Mouse (Mus musculus) cerebellum, adult 2 months (tissue): Measurements from ENCODE around the gene Sox15. TPM values are rescaled to one million over a fixed set of nuclear protein-coding genes. Genes with fewer than 3 reads are reported as not detected.

ENCODE experiments used
- DNase-seq, 2 experiments: peaks; one replicate each; pipeline ENCODE4 v3.0.0; 2021
- H3K27ac ChIP-seq: fragments of 200-500 bp; 2 replicates; pipeline ENCODE4 v1.5.1; 2012; ENCODE audit warnings: low read length, control low read depth, inconsistent platforms; ENCODE audit not compliant: insufficient read depth
- H3K27me3 ChIP-seq: fragments of 200-500 bp; 2 replicates; pipeline ENCODE4 v1.6.1; 2012; ENCODE audit warnings: inconsistent platforms, mild to moderate bottlenecking, low read length, moderate library complexity; ENCODE audit not compliant: control insufficient read depth, insufficient read depth
- H3K4me1 ChIP-seq: fragments of 200-500 bp; 2 replicates; pipeline ENCODE4 v1.6.1; 2011; ENCODE audit warnings: low read length; ENCODE audit not compliant: control insufficient read depth, insufficient read depth
- H3K4me3 ChIP-seq: fragments of 200-500 bp; replicated peaks from 2 replicates; pipeline ENCODE3; 2011; ENCODE audit warnings: mild to moderate bottlenecking, low read depth, low read length, control low read depth; ENCODE audit not compliant: insufficient read depth
- CTCF ChIP-seq: fragments of 200-500 bp; IDR thresholded peaks from 2 replicates; pipeline ENCODE4 v1.5.1; 2011; ENCODE audit warnings: low read depth, mild to moderate bottlenecking, control low read depth, low read length, moderate library complexity, borderline replicate concordance; ENCODE audit not compliant: insufficient read depth
- POLR2A ChIP-seq: fragments of 200-500 bp; IDR thresholded peaks from 2 replicates; pipeline ENCODE4 v1.6.1; 2011; ENCODE audit warnings: low read length, control low read depth, borderline replicate concordance; ENCODE audit not compliant: insufficient read depth
- WGBS: fragments of 180-500 bp; shearing (Covaris S2); methylation state at CpG from one replicate; pipeline ENCODE4 v1.1.7; 2018; 5-methylcytosine and 5-hydroxymethylcytosine counted together
- polyA plus RNA-seq: library from polyadenylated mRNA; depleted of rRNA; stranded (reverse); fragments of >200 nt; gene quantifications from 2 replicates; pipeline ENCODE4 v1.2.3, GENCODE M21; 2012; rRNA removed

Sox15 gene
- polyA plus RNA-seq, 1 experiment, result not detected

- no peaks in the 10 kb centered on the region for H3K27me3 ChIP-seq
- TF ChIP-seq POLR2A (no peak), CTCF (no peak)
Observed at GRCm38 (mm10) chr11:69704613-69705010, 49.5 kb downstream of the Sox15 start.

More at GRCm38 (mm10) chr11:69704613-69705010, 49.5 kb downstream of the Sox15 start:
- WGBS, result 74% methylated on average over 2 of the region's 2 CpGs
- no peak for DNase-seq
- H3K4me3 ChIP-seq, result no peak overlapping the region
- H3K27ac ChIP-seq, result no peak overlapping the region
- H3K4me1 ChIP-seq, result peaks cover 28% of the 10 kb centered on the region

Other genes with a start within 250 kb of the Sox15 start
- 14.0 and 16.5 TPM in 2 replicates for gene Kdm6b, start 241.6 kb upstream of the Sox15 start, polyA plus RNA-seq
- 0.55 and 0.69 TPM in 2 replicates for gene Dnah2, start 106.2 kb upstream of the Sox15 start, polyA plus RNA-seq
- 84.8 and 104 TPM in 2 replicates for gene Efnb3, start 95.1 kb upstream of the Sox15 start, polyA plus RNA-seq
- 18.6 and 18.8 TPM in 2 replicates for gene Wrap53, start 75.1 kb upstream of the Sox15 start, polyA plus RNA-seq
- gene Trp53, start 75.0 kb upstream of the Sox15 start, polyA plus RNA-seq, result 34.7 and 35.6 TPM in 2 replicates
- 890 and 950 TPM in 2 replicates for gene Atp1b2, start 49.4 kb upstream of the Sox15 start, polyA plus RNA-seq
- gene Shbg, start 37.4 kb upstream of the Sox15 start, polyA plus RNA-seq, result 0.11 TPM in 2 replicates
- gene Sat2, start 33.3 kb upstream of the Sox15 start, polyA plus RNA-seq, result 32.4 and 33.5 TPM in 2 replicates
- 176 and 183 TPM in 2 replicates for gene Fxr2, start 22.3 kb upstream of the Sox15 start, polyA plus RNA-seq
- gene Mpdu1, start 7.3 kb downstream of the Sox15 start, polyA plus RNA-seq, result 115 and 120 TPM in 2 replicates
- gene Cd68, start 10.8 kb downstream of the Sox15 start, polyA plus RNA-seq, result 3.7 and 4.5 TPM in 2 replicates
- 316 and 321 TPM in 2 replicates for gene Eif4a1, start 17.1 kb downstream of the Sox15 start, polyA plus RNA-seq
- 110 and 152 TPM in 2 replicates for gene Senp3, start 26.8 kb downstream of the Sox15 start, polyA plus RNA-seq
- gene Tnfsf13, start 30.5 kb downstream of the Sox15 start, polyA plus RNA-seq, result 4.8 and 4.9 TPM in 2 replicates
- 31.2 and 35.3 TPM in 2 replicates for gene Tnfsf12, start 40.5 kb downstream of the Sox15 start, polyA plus RNA-seq
- 3.3 and 4.2 TPM in 2 replicates for gene Tnfsfm13, start 40.8 kb downstream of the Sox15 start, polyA plus RNA-seq
- gene Polr2a, start 103.3 kb downstream of the Sox15 start, polyA plus RNA-seq, result 35.3 and 42.3 TPM in 2 replicates
- gene Slc35g3, start 106.7 kb downstream of the Sox15 start, polyA plus RNA-seq, result not detected in 2 replicates
- 69.8 and 71.1 TPM in 2 replicates for gene Zbtb4, start 110.6 kb downstream of the Sox15 start, polyA plus RNA-seq
- 1.6 and 2.9 TPM in 2 replicates for gene Chrnb1, start 140.6 kb downstream of the Sox15 start, polyA plus RNA-seq
- 47.0 and 49.4 TPM in 2 replicates for gene Fgf11, start 146.5 kb downstream of the Sox15 start, polyA plus RNA-seq
- gene Tmem102, start 150.3 kb downstream of the Sox15 start, polyA plus RNA-seq, result 0.28 and 0.36 TPM in 2 replicates
- not detected in 2 replicates for gene Gm39566, start 160.0 kb downstream of the Sox15 start, polyA plus RNA-seq
- gene Spem2, start 163.2 kb downstream of the Sox15 start, polyA plus RNA-seq, result not detected in 2 replicates
- gene Spem1, start 166.9 kb downstream of the Sox15 start, polyA plus RNA-seq, result 1.4 TPM in 2 replicates
- 116 and 122 TPM in 2 replicates for gene Nlgn2, start 182.5 kb downstream of the Sox15 start, polyA plus RNA-seq
- 200 and 210 TPM in 2 replicates for gene Tmem256, start 183.2 kb downstream of the Sox15 start, polyA plus RNA-seq
- 34.2 and 36.9 TPM in 2 replicates for gene Plscr3, start 191.1 kb downstream of the Sox15 start, polyA plus RNA-seq
- gene Tnk1, start 203.4 kb downstream of the Sox15 start, polyA plus RNA-seq, result 0.21 and 0.39 TPM in 2 replicates
- gene Tmem95, start 222.7 kb downstream of the Sox15 start, polyA plus RNA-seq, result not detected in 2 replicates
- gene Kctd11, start 226.1 kb downstream of the Sox15 start, polyA plus RNA-seq, result 1.9 and 2.2 TPM in 2 replicates
- gene Acap1, start 240.2 kb downstream of the Sox15 start, polyA plus RNA-seq, result 0.18 and 0.24 TPM in 2 replicates
- gene 2810408A11Rik, start 245.7 kb downstream of the Sox15 start, polyA plus RNA-seq, result 0.36 and 0.43 TPM in 2 replicates
- 119 and 128 TPM in 2 replicates for gene Neurl4, start 245.8 kb downstream of the Sox15 start, polyA plus RNA-seq